Mouse (Mus musculus): Measurements from ENCODE around the gene Lrwd1.

The Lrwd1 gene

GRCm38 (mm10) chr5:136091927-136092326 lies 43.9 kb downstream of the Lrwd1 start:
- no peak for DNase-seq (ENCODE audit: low spot score)

GRCm38 (mm10) chr5:136088821-136089575 lies 46.9 kb downstream of the Lrwd1 start:
- DNase-seq (ENCODE audit: low spot score), result no peak

- no peak for DNase-seq (ENCODE audit: low spot score)
These were observed 49.6 kb downstream of the Lrwd1 start for GRCm38 (mm10) chr5:136086290-136086689.

- DNase-seq (ENCODE audit: low spot score), result peak; percentile 31
These were observed 50.8 kb downstream of the Lrwd1 start for GRCm38 (mm10) chr5:136084891-136085651.

- DNase-seq (ENCODE audit: low spot score), result no peak
These were observed 51.6 kb downstream of the Lrwd1 start for GRCm38 (mm10) chr5:136084144-136084881.

GRCm38 (mm10) chr5:136083669-136084107 lies 52.2 kb downstream of the Lrwd1 start, which contains the start of gene Rasa4:
Gene Rasa4, plus strand, starts transcription at chr5:136083916.
- DNase-seq (ENCODE audit: low spot score), result peak; percentile 90

GRCm38 (mm10) chr5:136082345-136082744 lies 53.5 kb downstream of the Lrwd1 start:
- no peak for DNase-seq (ENCODE audit: low spot score)

GRCm38 (mm10) chr5:136078136-136078535 lies 57.7 kb downstream of the Lrwd1 start:
- no peak for DNase-seq (ENCODE audit: low spot score)

GRCm38 (mm10) chr5:136077001-136077550 lies 58.8 kb downstream of the Lrwd1 start:
- DNase-seq (ENCODE audit: low spot score), result no peak

- DNase-seq (ENCODE audit: low spot score), result no peak
These were observed 59.6 kb downstream of the Lrwd1 start for GRCm38 (mm10) chr5:136076284-136076683.

GRCm38 (mm10) chr5:136075076-136075475 lies 60.8 kb downstream of the Lrwd1 start:
- no peak for DNase-seq (ENCODE audit: low spot score)

GRCm38 (mm10) chr5:136073526-136073925 lies 62.3 kb downstream of the Lrwd1 start:
- no peak for DNase-seq (ENCODE audit: low spot score)

- no peak for DNase-seq (ENCODE audit: low spot score)
These were observed 62.8 kb downstream of the Lrwd1 start for GRCm38 (mm10) chr5:136073051-136073450.

All from yolk sac, embryonic 10.5 days (tissue).